Mouse (Mus musculus) spleen, adult 10 weeks (tissue): ENCODE measurements around the gene Trmu. TPM values are rescaled to one million over a fixed set of nuclear protein-coding genes. Genes with fewer than 3 reads are reported as not detected.

Experiments
- polyA plus RNA-seq: library from polyadenylated mRNA; stranded (reverse); fragments of 350-450 nt; fragmentation: Illumina TruSeq; extraction: RNeasy Lipid Tissue Mini Kit (QIAGEN cat#74804); gene quantifications from one replicate; pipeline ENCODE4 v1.2.3, GENCODE M21; 2015; ENCODE audit warnings: low replicate concordance; ENCODE audit not compliant: insufficient read depth

Gene Trmu
- 28.8 TPM for polyA plus RNA-seq

GRCm38 (mm10) chr15:85878848-85879497, at the start of gene Trmu:
Trmu (plus strand) TSS chr15:85879312.

GRCm38 (mm10) chr15:85831954-85832590, 47.0 kb upstream of the Trmu start, which contains the start of gene Ttc38:
Ttc38 (plus strand) TSS chr15:85832306.

GRCm38 (mm10) chr15:85859490-85860031, 19.6 kb upstream of the Trmu start, which contains the start of gene Gtse1:
Gtse1 (plus strand) TSS chr15:85859745.

Other genes starting within 250 kb of the Trmu start
- gene Ppara, start 144.3 kb upstream of the Trmu start, polyA plus RNA-seq = 0.15 TPM
- gene Cdpf1, start 67.6 kb upstream of the Trmu start, polyA plus RNA-seq = 8.6 TPM
- not detected for gene Pkdrej, start 57.6 kb upstream of the Trmu start, polyA plus RNA-seq
- 9.2 TPM for gene Ttc38, start 47.0 kb upstream of the Trmu start, polyA plus RNA-seq
- gene Gtse1, start 19.6 kb upstream of the Trmu start, polyA plus RNA-seq = 2.0 TPM
- gene Celsr1, start 154.5 kb downstream of the Trmu start, polyA plus RNA-seq = 1.8 TPM
- 27.1 TPM for gene Gramd4, start 178.4 kb downstream of the Trmu start, polyA plus RNA-seq